Mouse (Mus musculus): ENCODE data around the gene Syngap1. TPM values are rescaled to one million over a fixed set of nuclear protein-coding genes. Genes with fewer than 3 reads are reported as not detected.

The Syngap1 gene
- polyA plus RNA-seq, 1 experiment: 3.0 TPM

- Histone ChIP-seq H3K36me3 (replicated peaks; ENCODE audit: low read length) (peaks cover 52% of the 10 kb centered on the region), H3K4me3 (replicated peaks) (no peak overlapping the region), H3K9me3 (no peaks in the 10 kb centered on the region), H3K27me3 (replicated peaks) (no peaks in the 10 kb centered on the region), H3K4me1 (peaks cover 68% of the 10 kb centered on the region)
- TF ChIP-seq GATA1 (IDR thresholded peaks at IDR 0.05; ENCODE audit: borderline replicate concordance, low read length): no peak
These were observed 38.4 kb downstream of the Syngap1 start for GRCm38 (mm10) chr17:26979426-26979825.

GRCm38 (mm10) chr17:26981050-26981449 is 40.0 kb downstream of the Syngap1 start:
- TF ChIP-seq GATA1 (IDR thresholded peaks at IDR 0.05; ENCODE audit: borderline replicate concordance, low read length) (no peak), FLI1 (IDR thresholded peaks at IDR 0.05; ENCODE audit: low read length) (no peak)
- Histone ChIP-seq H3K4me1 (peaks cover 52% of the 10 kb centered on the region), H3K36me3 (replicated peaks; ENCODE audit: low read length) (peaks cover 36% of the 10 kb centered on the region)

GRCm38 (mm10) chr17:26983382-26983781 is 42.3 kb downstream of the Syngap1 start:
- Histone ChIP-seq H3K27me3 (replicated peaks) (peaks cover 6% of the 10 kb centered on the region), H3K4me1 (peaks cover 53% of the 10 kb centered on the region), H3K9me3 (peaks cover 16% of the 10 kb centered on the region), H3K4me3 (replicated peaks) (no peak overlapping the region), H3K36me3 (replicated peaks; ENCODE audit: low read length) (peaks cover 16% of the 10 kb centered on the region)
- no peak for TF ChIP-seq GATA1 (IDR thresholded peaks at IDR 0.05; ENCODE audit: borderline replicate concordance, low read length)
- no peak for TF ChIP-seq FLI1 (IDR thresholded peaks at IDR 0.05; ENCODE audit: low read length)

More at GRCm38 (mm10) chr17:26981050-26981449, 40.0 kb downstream of the Syngap1 start:
- H3K4me3 ChIP-seq (replicated peaks): peak overlapping the region; percentile 12
- peaks cover 3% of the 10 kb centered on the region; the same call in 1 of the 2 replicates for H3K9me3 ChIP-seq
- no peaks in the 10 kb centered on the region for H3K27me3 ChIP-seq (replicated peaks)

- Histone ChIP-seq H3K27me3 (replicated peaks) (peaks cover 6% of the 10 kb centered on the region), H3K36me3 (replicated peaks; ENCODE audit: low read length) (peaks cover 2% of the 10 kb centered on the region), H3K4me1 (peaks cover 43% of the 10 kb centered on the region), H3K9me3 (peaks cover 16% of the 10 kb centered on the region), H3K4me3 (replicated peaks) (no peak overlapping the region)
- TF ChIP-seq GATA1 (IDR thresholded peaks at IDR 0.05; ENCODE audit: borderline replicate concordance, low read length) (no peak), FLI1 (IDR thresholded peaks at IDR 0.05; ENCODE audit: low read length) (no peak)
These were observed 44.6 kb downstream of the Syngap1 start for GRCm38 (mm10) chr17:26985503-26986179.

- peaks cover 32% of the 10 kb centered on the region for H3K4me1 ChIP-seq
- no peak overlapping the region for H3K4me3 ChIP-seq (replicated peaks)
- TF ChIP-seq FLI1 (IDR thresholded peaks at IDR 0.05; ENCODE audit: low read length) (no peak), GATA1 (IDR thresholded peaks at IDR 0.05; ENCODE audit: borderline replicate concordance, low read length) (no peak)
- H3K36me3 ChIP-seq (replicated peaks; ENCODE audit: low read length): peaks cover 2% of the 10 kb centered on the region
- peaks cover 16% of the 10 kb centered on the region for H3K9me3 ChIP-seq
- peaks cover 6% of the 10 kb centered on the region for H3K27me3 ChIP-seq (replicated peaks)
These were observed 49.5 kb downstream of the Syngap1 start for GRCm38 (mm10) chr17:26990521-26990920.

GRCm38 (mm10) chr17:26994410-26994809 is 53.4 kb downstream of the Syngap1 start:
- H3K9me3 ChIP-seq: no peaks in the 10 kb centered on the region
- no peak overlapping the region for H3K4me3 ChIP-seq (replicated peaks)
- H3K27me3 ChIP-seq (replicated peaks): peaks cover 2% of the 10 kb centered on the region
- TF ChIP-seq FLI1 (IDR thresholded peaks at IDR 0.05; ENCODE audit: low read length) (no peak), GATA1 (IDR thresholded peaks at IDR 0.05; ENCODE audit: borderline replicate concordance, low read length) (no peak)
- peaks cover 32% of the 10 kb centered on the region for H3K4me1 ChIP-seq
- H3K36me3 ChIP-seq (replicated peaks; ENCODE audit: low read length): no peaks in the 10 kb centered on the region

GRCm38 (mm10) chr17:26995006-26995405 is 54.0 kb downstream of the Syngap1 start:
- Histone ChIP-seq H3K4me3 (replicated peaks) (no peak overlapping the region), H3K36me3 (replicated peaks; ENCODE audit: low read length) (no peaks in the 10 kb centered on the region), H3K27me3 (replicated peaks) (peaks cover 2% of the 10 kb centered on the region), H3K9me3 (no peaks in the 10 kb centered on the region), H3K4me1 (peaks cover 37% of the 10 kb centered on the region)
- TF ChIP-seq GATA1 (IDR thresholded peaks at IDR 0.05; ENCODE audit: borderline replicate concordance, low read length) (no peak), FLI1 (IDR thresholded peaks at IDR 0.05; ENCODE audit: low read length) (no peak)

- Histone ChIP-seq H3K4me3 (replicated peaks) (peak overlapping the region; percentile 20), H3K9me3 (no peaks in the 10 kb centered on the region), H3K36me3 (replicated peaks; ENCODE audit: low read length) (no peaks in the 10 kb centered on the region), H3K27me3 (replicated peaks) (peaks cover 2% of the 10 kb centered on the region), H3K4me1 (peaks cover 39% of the 10 kb centered on the region)
- TF ChIP-seq GATA1 (IDR thresholded peaks at IDR 0.05; ENCODE audit: borderline replicate concordance, low read length) (no peak), FLI1 (IDR thresholded peaks at IDR 0.05; ENCODE audit: low read length) (no peak)
These were observed 54.5 kb downstream of the Syngap1 start for GRCm38 (mm10) chr17:26995562-26995961.

- no peak for TF ChIP-seq GATA1 (IDR thresholded peaks at IDR 0.05; ENCODE audit: borderline replicate concordance, low read length)
- no peak for TF ChIP-seq FLI1 (IDR thresholded peaks at IDR 0.05; ENCODE audit: low read length)
- no peaks in the 10 kb centered on the region for H3K9me3 ChIP-seq
These were observed 56.6 kb downstream of the Syngap1 start for GRCm38 (mm10) chr17:26997661-26998060.

GRCm38 (mm10) chr17:26998283-26998682 is 57.2 kb downstream of the Syngap1 start:
- Histone ChIP-seq H3K27me3 (replicated peaks) (peaks cover 2% of the 10 kb centered on the region), H3K36me3 (replicated peaks; ENCODE audit: low read length) (no peaks in the 10 kb centered on the region)
- TF ChIP-seq FLI1 (IDR thresholded peaks at IDR 0.05; ENCODE audit: low read length): no peak
- TF ChIP-seq GATA1 (IDR thresholded peaks at IDR 0.05; ENCODE audit: borderline replicate concordance, low read length): no peak

More at GRCm38 (mm10) chr17:26997661-26998060, 56.6 kb downstream of the Syngap1 start:
- H3K27me3 ChIP-seq (replicated peaks): peaks cover 2% of the 10 kb centered on the region
- H3K36me3 ChIP-seq (replicated peaks; ENCODE audit: low read length): no peaks in the 10 kb centered on the region
- peaks cover 45% of the 10 kb centered on the region for H3K4me1 ChIP-seq
- H3K4me3 ChIP-seq (replicated peaks): no peak overlapping the region

More at GRCm38 (mm10) chr17:26998283-26998682, 57.2 kb downstream of the Syngap1 start:
- H3K4me3 ChIP-seq (replicated peaks): no peak overlapping the region
- peaks cover 45% of the 10 kb centered on the region for H3K4me1 ChIP-seq
- no peaks in the 10 kb centered on the region for H3K9me3 ChIP-seq

Measured in megakaryocyte, embryonic 14.5 days (primary cell).